Mouse (Mus musculus) brain, embryonic 18.5 days (tissue): Measurements from ENCODE around the gene Ddah2.

Source experiments
- DNase-seq: peaks from one replicate; pipeline ENCODE4 v3.0.0-alpha.2; 2012; ENCODE audit warnings: low read depth, low spot score

Gene Ddah2

DNA sequence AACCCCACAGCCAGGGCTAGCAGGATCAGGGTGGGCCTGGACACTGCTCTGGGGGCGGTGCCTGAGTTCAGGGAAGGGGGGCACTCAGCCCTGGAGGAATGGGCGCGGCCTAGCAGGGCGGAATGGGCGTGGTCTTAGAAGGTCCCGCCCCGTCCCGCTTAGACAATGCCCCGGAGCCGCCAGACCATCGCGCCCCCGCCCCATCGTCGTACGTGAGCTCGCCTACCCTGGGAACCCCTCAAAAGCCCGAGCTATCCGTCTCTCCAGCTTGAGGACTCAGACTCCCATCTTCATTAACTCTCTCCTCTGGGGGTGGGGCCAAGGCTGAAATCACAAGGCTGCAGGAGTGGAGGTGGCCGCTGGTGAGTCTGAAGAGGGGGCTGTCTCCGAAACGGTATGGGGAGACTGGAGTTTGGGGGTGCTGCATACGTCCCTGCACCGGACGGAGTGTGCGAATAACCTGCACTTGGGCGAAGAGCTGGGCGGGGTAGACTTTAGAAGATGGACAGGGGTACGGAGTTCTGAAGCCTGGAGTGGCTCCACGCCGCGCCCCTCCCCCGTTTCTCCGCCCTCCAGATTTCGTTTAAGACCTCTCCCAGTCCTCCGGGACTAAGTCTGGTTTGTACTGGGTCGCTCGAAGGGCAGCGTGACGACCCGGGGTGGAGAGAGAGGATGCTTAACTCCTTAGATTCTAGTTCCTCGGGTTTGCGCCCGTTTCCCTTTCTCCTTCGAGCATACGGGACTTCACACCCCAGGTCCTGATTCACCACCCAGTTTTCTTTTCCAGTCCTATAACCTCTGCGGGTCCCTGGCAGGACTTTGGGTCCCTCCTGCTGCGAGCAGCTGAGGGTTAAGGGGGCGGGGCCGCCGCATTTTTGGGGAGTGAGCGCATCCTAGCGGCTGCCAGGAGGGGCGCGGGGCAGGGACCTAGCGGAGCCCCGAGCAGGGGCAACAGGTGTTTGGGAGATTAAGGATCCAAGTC is at the start of gene Ddah2:
TSS of gene Ddah2 (plus strand) at position 125 of the 982 bp plus-strand sequence.
- DNase-seq = peak; percentile 72

DNA sequence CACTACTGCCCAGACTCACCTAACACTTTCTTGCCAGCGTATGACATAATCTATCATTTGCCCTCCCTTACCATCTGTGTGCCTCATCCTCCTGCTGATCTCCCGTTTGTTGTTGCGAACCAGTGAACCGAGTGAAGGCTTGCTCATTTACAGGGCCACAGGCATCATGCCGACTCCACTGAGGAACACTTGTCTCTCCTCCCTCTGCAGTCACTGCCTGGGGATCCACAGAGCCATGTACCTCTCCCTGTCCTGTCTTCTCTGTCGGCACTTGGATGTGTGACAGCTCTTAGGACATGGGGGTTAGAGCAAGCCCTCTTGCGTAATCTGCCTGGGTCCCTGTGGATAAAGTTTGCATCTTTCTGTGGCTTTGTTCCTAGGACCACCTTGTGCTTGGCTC is 49.2 kb upstream of the Ddah2 start:
- DNase-seq = no peak

DNA sequence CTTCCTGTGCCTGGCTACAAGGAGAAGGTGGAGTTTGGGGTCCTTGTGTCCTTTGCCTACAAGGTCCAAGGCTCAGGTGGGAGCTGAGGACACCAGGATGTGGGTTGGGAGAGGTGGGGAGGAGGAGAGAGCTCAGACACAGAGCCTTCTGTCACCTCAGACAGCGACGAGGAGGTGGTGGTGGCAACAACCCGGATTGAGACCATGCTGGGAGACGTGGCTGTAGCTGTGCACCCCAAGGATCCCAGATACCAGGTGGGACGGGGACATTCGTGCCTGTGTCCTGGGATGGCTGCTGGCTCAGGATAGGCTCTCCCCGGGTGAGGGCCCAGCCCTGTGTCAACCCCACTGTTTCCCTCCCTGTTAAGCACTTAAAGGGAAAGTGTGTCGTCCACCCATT is 47.4 kb upstream of the Ddah2 start:
- no peak for DNase-seq

GRCm38 (mm10) chr17:35012430-35012829 is 46.4 kb upstream of the Ddah2 start:
- no peak for DNase-seq

- DNase-seq = no peak
Observed at GRCm38 (mm10) chr17:35013221-35013620, 45.6 kb upstream of the Ddah2 start.

DNA sequence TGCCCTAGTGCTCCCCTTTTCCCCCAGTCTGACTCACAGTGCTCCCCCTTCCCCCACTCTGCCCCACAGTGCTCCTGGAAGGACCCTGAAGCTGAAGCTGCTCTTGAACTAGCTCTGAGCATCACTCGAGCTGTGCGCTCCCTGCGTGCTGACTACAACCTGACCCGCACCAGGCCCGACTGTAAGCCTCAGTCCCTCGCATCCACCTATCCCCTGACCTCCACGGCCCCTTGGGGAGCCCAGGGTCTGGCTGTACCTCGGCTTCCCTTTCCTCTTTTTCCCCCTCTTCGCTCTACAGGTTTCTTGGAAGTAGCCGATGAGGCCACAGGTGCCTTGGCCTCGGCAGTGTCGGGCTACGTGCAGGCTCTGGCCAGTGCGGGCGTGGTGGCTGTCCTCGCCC is 43.5 kb upstream of the Ddah2 start:
- no peak for DNase-seq

- no peak for DNase-seq
Observed at GRCm38 (mm10) chr17:35016376-35016775, 42.5 kb upstream of the Ddah2 start, which contains the start of gene Vwa7. Gene Vwa7, plus strand, starts transcription at chr17:35016579.

DNA sequence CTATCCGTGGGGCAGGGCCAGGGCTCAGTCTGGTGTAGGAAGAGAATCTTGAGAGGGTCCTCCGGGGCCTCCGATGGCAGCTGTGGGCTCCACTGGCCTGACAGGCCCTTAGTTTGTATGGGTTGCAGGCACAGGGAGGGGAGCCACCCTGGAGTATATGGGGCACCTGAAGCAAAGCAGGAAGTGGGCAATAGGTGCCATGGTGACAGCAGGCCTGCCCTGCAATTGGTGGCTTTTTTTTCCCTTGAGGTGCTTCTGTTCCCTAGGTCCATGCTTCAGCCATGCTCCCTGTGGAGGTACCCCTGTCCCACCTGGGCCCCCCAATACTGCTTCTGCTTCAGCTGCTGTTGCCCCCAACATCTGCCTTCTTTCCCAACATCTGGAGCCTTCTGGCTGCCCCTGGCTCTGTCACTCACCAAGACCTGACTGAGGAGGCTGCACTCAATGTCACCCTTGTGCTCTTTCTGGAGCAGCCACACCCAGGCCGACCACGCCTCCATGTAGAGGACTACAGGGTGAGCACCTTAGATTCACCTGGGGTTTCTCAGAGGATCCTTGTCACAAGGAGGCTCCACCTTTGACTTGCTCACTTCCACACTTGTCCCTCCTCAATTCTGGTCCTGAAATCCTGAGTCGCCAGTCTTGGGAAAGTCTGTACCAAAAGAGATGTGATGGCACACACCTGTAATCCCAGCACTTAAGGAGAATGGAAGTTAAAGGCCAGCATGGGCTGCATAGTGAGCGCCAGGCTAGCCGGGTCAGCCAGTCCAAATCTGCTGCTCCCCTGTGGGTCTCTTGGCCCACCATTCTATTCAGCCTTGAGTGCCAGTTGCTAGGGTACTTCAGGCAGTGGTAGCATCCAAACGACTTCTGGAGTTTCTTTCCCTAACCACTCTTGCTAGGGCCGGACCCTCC is 41.8 kb upstream of the Ddah2 start:
- no peak for DNase-seq

- DNase-seq = no peak
Observed at GRCm38 (mm10) chr17:35017706-35018030, 41.2 kb upstream of the Ddah2 start.

- no peak for DNase-seq
Observed at GRCm38 (mm10) chr17:35018171-35018570, 40.7 kb upstream of the Ddah2 start.

DNA sequence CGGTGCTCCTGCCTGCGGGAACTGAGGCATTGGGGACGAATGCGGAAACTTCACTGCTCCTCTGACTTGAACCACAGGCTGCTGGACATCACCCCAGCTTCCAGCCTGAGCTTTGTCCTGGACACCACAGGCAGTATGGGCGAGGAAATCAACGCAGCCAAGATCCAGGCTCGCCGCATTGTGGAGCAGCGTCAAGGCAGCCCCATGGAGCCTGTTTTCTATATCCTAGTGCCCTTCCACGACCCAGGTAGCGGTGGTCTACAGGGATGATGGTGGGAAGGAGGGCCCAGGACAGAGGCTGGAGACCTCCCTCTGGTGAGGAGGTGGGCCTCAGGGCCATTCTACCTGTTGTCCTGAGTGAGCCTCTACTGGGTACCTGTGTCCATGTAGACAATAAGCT is 38.9 kb upstream of the Ddah2 start:
- DNase-seq = no peak

- no peak for DNase-seq
Observed at GRCm38 (mm10) chr17:35020551-35020950, 38.3 kb upstream of the Ddah2 start.

- no peak for DNase-seq
Observed at GRCm38 (mm10) chr17:35021163-35021808, 37.5 kb upstream of the Ddah2 start.

DNA sequence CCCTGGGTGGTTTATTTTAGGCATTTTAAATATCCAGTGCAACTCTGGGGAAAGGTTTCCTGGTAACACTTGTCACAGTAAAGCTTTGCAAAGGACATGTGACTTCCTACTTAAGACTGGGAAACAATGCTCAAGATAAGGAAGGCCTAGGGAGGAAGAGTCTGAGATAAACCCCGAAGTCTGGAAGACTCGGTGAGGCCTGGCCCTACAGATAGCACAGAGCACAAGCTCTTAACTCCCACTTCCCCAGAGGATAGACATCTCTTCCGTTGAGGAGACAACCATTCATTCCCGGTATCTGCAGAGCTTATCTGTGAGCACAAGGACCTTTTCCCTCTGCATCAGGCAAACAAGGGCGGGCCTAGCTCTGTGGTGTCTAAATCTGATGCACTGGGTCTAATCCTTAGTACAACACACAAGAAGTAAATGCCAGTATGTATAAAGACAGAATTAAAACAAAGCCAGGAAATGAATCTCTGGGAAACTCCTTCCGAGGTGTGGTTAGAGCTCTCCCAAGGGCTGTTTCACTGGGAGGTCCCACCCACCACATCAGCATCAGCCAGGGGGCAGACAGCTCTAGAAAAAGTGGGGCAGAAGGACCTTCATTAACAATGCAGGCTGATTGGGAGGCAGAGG is 36.9 kb upstream of the Ddah2 start:
- DNase-seq = no peak

DNA sequence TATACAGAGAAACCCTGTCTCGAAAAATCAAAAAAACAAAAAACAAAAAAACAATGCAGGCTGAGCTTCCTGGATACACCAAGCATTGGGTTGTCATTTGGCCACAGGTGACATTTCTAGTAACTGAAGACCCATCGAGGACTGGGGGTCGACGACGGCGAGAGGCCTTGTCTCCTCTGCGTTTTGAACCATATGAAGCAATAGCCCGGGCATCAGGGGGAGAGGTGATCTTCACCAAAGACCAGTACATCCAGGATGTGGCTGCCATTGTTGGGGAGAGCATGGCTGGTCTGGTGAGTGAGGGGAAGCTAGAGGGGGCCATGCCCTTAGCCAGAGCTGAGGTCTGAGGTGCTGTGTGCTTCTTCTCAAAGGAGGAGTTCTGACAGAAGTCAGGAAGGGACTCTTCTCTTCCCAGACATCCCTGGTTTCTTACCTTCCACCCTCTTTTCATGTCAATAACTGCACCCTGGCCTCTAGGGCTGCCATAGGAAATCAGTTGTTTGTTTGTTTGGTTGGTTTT is 36.2 kb upstream of the Ddah2 start:
- DNase-seq = no peak

- DNase-seq = no peak
Observed at GRCm38 (mm10) chr17:35023221-35023620, 35.6 kb upstream of the Ddah2 start.

GRCm38 (mm10) chr17:35023756-35024155 is 35.1 kb upstream of the Ddah2 start:
- DNase-seq = no peak

- DNase-seq = no peak
Observed at GRCm38 (mm10) chr17:35024261-35024660, 34.6 kb upstream of the Ddah2 start.

DNA sequence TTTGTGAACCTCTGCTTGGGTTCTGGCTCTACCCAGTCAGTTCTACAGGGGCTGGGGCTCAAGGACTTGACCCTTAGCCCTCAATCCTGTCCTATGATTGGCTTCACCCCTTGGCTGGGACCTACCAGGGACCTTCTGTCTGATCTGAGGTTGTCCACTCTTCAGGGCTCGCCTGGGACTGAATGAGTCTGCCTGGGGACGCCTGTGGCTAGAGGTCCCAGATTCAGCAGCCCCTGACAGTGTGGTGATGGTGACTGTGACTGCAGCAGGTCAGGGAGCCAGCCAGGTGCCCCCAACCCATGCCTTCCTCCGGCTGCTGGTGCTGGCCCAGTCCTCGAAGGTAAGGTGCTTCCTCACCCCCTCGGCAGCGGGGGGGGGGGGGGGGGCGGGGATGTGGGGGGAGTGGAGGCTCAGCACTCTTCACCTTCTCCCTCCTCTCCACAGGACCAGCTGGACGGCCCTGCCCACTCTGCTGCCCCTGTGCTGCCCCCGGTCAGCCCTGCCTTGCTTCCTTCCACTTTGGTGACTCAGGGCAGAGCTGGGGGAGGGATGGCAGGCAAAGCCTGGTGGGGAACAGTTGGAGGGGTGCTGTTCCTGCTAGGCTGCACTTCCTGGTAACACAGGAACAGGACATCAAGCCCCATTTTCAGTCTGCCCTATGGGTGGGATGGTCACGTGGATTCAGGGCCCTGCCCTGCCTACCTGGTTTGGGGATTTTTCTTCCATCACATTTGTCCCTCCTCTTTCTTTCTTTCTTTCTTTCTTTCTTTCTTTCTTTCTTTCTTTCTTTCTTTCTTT is 33.9 kb upstream of the Ddah2 start:
- no peak for DNase-seq

- DNase-seq = no peak
Observed at GRCm38 (mm10) chr17:35026206-35026605, 32.6 kb upstream of the Ddah2 start.
